Mouse (Mus musculus) gastrocnemius, postnatal 4 days (tissue): ENCODE results near the gene Rps6kl1. TPM values are rescaled to one million over a fixed set of nuclear protein-coding genes. Genes with fewer than 3 reads are reported as not detected.
"Not testable (repeated sequence)": the region's sequence is repeated elsewhere in the genome, so short reads cannot be mapped to it uniquely, and the experiment has no call there.

ENCODE experiments used
- DNase-seq, 2 experiments: peaks; one replicate each; pipeline ENCODE4 v3.0.0; 2021 to 2022; ENCODE audit warnings: low spot score in 2 of 2, mixed read lengths in 2 of 2
- total RNA-seq, 2 experiments: library from RNA; stranded (reverse); gene quantifications; 2 replicates each; pipeline ENCODE4 v1.2.3; 2021

Gene Rps6kl1
- total RNA-seq, 2 experiments from 2014 or later, result 0.47 to 0.49 TPM

DNA sequence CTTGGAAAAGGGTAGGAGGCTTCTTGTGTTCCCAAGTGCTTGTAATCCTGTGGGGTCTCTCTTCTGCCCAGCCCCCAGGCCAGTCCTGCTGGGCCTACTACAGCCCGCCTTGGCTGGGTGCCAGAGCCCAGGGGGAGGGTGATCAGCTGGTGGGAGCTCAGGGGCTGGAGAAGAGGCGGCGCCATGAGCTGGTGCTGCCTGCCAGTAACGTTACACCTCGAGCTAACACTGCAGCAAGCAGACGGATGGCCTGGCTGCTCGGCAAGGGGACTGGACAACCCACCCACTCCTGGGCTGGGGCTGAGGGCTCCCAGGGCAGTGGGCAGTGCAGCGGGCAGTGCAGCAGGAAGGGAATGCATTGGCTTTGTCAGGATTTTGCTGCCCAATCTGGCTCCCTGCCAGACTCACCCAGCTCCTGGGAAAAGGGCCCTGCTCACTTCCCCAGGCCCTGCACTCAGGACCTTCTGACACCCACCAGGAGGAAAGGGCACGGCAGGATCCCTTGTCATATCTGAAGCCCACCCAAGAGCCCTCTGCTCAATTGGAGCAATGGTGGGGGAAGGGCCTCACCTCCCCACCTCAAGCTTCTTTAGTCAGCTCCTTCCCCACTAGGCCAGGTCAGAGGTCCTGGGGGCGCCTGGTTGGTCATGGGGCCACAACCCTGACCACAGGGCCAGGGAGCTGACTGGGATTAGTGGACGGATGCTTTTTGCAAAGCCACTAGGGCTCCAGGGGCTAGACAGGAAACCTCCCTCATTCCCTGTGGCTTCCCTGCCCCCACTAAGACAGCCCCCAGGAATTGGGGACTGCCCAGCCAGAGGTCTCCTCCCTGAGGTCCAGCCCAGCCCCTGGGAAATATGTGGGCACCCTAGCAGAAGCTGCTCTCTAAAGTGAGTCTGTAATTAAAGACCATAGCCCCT, 25.1 kb upstream of the Rps6kl1 start:
- no peak for DNase-seq

GRCm38 (mm10) chr12:85175087-85175675, 24.1 kb upstream of the Rps6kl1 start:
- DNase-seq, result no peak

DNA sequence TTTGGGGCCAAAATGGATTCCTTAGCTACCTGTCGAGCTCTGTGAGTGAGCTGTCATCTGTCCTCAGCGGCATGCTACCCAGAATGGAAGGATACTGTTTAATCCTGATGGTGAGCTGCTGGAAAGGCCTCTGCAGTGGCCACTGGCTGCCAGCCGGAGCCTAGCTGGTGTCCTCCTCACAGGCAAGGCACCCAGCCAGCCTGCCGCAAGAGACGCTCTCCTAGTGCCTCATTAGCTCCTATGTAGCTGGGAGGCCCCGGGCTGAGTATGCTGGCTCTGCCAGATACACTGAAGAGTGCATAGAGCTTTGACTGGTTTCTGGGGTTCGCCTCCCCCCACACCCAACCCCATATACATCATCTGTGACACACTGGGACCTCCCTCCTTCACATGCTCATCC, 23.0 kb upstream of the Rps6kl1 start:
- DNase-seq, result no peak

- no peak for DNase-seq
Observed at GRCm38 (mm10) chr12:85170948-85171307, 19.9 kb upstream of the Rps6kl1 start.

DNA sequence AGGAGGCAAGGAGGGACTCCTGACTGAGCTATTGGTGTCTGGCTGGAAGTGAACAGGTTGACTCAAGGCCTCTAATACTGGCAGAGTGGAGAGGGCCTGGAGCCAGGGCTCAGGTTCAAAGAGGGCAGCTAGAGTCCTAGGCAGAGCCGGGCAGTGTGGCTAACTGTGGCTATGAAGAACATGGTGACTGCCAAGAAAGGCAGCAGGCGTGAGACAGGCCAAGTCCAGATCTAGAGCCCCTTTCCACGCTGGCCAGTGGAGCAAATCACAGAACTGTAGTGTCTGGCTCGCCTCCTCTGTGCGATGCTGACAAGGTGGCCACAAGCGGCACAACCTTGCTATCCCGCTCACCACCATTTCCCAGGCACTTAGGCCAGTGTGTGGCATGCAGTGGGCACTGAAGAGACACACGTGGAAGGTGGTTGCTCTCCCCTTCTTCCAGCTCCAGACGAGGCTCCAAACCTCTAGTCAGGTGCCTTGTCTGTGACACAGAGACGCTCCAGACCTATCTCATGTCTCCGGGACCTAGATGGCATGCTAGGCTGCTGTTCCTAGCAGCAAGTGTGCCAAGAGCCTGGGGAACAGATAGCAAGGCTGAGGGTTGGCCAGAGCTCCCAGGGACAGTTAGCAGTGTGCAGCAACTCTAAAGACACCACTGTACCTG, 19.4 kb upstream of the Rps6kl1 start:
- DNase-seq, result no peak

GRCm38 (mm10) chr12:85169877-85170276, 18.8 kb upstream of the Rps6kl1 start:
- DNase-seq, result no peak

DNA sequence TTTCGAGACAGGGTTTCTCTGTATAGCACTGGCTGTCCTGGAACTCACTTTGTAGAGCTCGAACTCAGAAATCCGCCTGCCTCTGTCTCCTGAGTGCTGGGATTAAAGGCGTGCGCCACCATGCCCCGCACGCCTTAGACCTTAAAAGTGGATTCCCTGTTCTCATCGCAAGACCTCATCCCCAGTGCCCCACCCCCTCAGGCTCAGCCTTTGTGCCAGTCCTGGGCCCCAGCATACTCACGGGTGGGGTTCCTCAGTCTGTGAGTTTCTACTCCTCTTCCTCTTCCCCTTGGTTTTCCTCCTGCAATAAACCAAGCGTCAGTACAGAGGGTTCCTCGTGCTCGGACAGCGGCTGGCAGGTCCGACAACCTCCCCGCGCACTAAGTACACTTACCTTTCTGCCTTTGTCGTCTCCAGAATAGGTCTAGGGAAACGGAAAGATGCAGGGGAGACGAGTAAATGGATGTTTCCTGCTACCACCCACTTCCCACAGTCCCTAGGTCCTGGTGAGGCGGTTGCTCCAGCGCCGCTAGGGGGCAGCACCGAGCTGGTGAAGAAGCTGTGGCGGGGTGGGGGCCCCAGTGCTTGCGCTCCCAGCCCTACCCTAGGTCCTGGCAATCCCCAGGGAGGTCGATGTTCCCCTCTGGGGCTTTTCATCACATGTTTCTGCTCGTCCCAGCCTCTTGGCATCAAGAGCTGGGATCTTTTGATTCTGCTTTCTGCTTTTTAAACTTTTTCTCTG, 18.2 kb upstream of the Rps6kl1 start:
- DNase-seq, result peak; percentile 87 to 91

- no peak for DNase-seq
Observed at GRCm38 (mm10) chr12:85166631-85167030, 15.6 kb upstream of the Rps6kl1 start.

DNA sequence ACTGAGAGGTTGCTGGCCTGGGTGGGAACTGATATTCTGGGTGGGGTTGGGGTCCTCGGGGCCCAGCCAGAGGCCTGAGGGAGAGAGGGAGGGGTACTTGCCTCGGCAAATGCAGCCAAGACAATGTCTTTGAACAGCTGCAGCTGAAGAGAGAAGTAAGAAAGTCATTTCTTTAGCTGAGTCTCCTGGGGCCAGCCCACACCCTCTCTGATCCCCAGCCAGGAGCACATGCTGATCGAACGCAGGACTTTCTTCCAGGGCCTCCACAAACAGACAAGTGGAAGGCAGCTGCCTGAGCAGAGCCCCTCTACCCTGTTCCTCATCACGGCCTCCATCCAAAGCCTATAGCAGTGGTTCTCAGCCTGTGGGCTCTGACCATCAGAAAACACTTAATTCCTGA, 13.9 kb upstream of the Rps6kl1 start:
- DNase-seq, result peak in 1 of 2 experiments; percentile 71

DNA sequence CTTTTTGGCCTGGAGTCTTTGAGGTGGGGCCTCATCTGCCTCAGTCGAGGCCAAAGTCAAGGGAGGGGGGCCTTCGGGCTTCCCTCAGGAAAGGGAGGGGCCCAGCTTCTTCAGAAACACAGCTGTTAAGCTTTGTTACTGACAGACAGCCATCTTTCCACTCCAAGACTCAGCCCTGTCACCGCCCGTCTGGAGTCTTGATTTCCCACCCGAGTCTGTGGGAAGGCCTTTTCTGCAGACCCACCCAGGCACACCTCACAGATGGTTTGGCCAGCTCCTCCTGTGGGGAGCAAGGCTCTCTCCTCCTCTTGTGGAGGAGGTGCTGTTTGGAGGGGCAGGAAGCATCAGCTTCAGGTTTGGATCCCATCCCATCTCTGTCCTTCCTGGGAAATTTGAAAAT, 8.5 kb upstream of the Rps6kl1 start:
- DNase-seq, result no peak

DNA sequence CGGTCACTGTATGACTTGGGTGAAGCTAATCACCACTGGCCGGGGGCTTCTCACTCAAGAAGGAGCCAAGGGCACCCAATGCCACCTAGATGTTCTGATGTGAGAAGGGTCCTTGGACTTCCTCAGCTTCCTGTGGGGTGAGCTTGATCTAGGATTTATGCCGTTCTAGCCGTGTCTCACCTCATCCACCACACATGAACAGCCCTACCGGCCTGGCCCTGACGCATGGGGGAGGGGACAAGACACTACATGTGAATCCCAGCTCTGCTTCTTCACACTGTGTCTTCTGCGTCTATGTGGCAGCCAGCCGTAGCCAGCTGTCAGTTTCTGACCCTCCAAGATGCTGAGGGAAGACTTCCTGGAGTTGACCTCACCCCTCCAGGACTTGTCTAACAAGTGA, 7.7 kb upstream of the Rps6kl1 start:
- no peak for DNase-seq

DNA sequence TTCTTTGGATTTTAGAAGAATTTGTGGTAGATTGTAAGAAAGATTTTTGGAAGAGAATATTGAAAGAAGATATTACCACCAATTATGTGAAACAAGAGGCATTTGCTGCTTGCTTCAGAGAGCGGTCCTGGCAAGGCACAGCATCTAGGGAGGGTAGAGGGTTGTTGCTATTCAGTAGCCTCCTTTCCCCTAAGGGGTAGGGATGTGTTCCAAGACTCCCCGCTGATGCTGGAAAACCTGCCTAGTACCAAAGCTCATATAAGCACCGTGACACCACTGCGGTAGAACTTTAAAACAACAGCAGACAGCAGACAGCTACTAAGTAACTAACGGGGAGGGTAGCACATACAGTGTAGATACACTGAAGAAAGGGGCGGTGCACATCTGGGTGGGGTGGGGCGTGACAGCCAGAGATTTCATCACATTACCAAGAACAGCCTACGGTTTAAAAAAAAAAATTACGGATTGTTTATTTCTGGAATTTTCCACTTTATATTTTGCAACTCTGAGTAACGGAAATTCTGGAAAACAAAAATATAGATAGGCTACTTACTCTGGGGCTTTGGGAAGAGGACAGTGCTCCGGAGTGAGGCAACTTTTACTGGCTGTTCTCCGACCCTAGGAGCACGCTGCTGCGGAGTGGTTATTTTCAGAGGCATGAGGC, 6.9 kb upstream of the Rps6kl1 start:
- DNase-seq, result no peak

DNA sequence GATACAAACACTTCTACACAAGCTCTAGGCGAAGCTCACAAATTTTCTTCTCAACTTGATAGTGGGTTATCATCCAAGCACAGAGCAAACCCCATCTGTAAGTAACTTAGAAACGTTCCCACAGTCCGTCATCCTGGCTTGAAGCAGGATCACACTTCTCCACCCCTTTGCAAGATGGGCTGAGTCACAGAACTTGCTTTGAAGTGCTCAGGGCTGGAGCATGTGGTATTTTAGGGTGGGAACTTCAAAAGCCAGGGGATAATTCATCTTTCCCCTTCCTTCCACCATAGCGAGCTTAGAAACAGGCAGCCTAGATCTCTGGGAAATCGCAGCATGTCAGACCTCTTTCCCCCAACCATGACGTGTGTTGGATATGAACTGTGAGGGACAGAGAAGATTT, 5.3 kb upstream of the Rps6kl1 start:
- no peak for DNase-seq

GRCm38 (mm10) chr12:85153011-85153410, 1.9 kb upstream of the Rps6kl1 start:
- DNase-seq, result no peak

GRCm38 (mm10) chr12:85150321-85151001, 603 bp downstream of the Rps6kl1 start:
- DNase-seq, result no peak

- DNase-seq, result no peak
Observed at GRCm38 (mm10) chr12:85146881-85147280, 4.2 kb downstream of the Rps6kl1 start.

DNA sequence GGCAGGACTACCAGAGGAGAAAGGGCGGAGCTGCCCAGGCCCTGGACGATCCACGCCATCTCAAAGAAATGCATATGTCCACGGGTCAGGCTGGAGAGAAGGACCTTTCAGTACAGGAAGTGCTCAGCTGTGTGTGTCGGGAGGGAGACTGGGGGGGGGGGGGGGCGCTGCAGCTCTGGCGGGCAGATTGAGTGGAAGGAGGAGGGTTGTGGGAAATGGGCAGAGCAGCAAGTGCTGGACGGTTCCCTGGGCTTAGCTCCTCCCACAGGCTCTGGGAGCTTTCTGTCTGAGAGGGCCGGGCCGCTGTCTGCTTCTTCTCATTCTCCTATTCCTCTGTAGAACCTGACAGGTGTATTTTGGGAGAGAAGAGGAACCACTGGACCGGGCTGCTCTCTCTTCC, 4.7 kb downstream of the Rps6kl1 start:
- no peak for DNase-seq

DNA sequence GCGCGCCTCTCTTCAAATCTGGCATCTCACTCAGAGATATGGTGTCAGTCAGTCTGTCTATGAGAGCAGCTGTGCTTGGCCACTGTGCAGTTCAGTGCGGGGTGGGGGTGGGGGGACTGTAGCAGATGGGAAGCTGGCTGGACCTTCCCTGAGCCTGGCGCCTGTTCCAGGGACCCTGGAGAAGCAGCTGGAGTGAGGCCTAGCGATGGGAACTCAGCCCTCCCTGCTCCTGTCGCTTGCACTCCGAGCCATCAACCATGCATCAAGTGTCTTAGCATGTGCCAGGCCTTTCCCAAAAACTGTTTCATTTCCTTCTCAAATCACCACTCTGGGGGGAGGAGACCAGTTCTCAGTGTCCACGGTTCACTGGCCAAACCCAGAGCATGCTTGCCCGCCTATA, 5.4 kb downstream of the Rps6kl1 start:
- peak; percentile 64 to 82 for DNase-seq

GRCm38 (mm10) chr12:85144821-85145220, 6.2 kb downstream of the Rps6kl1 start:
- DNase-seq, result no peak

DNA sequence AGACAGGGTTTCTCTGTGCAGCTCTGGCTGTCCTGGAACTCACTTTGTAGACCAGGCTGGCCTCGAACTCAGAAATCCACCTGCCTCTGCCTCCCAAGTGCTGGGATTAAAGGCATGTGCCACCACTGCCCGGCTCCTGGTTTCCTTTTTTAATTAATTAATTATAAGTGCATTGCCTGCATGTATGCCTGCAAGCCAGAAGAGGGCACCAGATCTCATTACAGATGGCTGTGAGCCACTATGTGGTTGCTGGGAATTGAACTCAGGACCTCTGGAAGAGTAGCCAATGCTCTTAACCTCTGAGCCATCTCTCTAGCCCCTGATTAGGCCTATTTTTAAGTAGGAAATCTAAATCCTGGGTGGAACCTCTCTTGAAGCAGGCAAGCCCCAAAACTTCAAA, 6.8 kb downstream of the Rps6kl1 start:
- not testable (repeated sequence) for DNase-seq
